Mouse (Mus musculus) heart, embryonic 14.5 days (tissue): Measurements from ENCODE around the gene Hrh2. TPM values are rescaled to one million over a fixed set of nuclear protein-coding genes. Genes with fewer than 3 reads are reported as not detected.

ENCODE experiments used
- ATAC-seq: fragments of 200-750 bp; cut with Nextera tagmentation; 2 replicates; pipeline ENCODE4 v1.8.0; 2017; ENCODE audit warnings: low read depth, moderate TSS enrichment; ENCODE audit not compliant: insufficient number of reproducible peaks, insufficient read depth, low FRiP score
- H3K27ac ChIP-seq, 2 experiments: fragments of 200-500 bp in 1 of 2; fragments of 300-500 bp in 1 of 2; sonication (generic) in 1 of 2; replicated peaks in 1 of 2; 2 replicates each; pipeline ENCODE4 v1.5.1; 2012 to 2014; ENCODE audit warnings: low read depth in 2 of 2, low read length in 2 of 2, control low read depth in 1 of 2, mild to moderate bottlenecking in 1 of 2, mixed read lengths in 1 of 2; ENCODE audit not compliant: control insufficient read depth in 1 of 2, insufficient read depth in 1 of 2
- H3K27me3 ChIP-seq: fragments of 300-500 bp; sonication (generic); 2 replicates; pipeline ENCODE4 v1.6.1; 2014; ENCODE audit warnings: mild to moderate bottlenecking, low read length, control low read depth; ENCODE audit not compliant: control insufficient read depth, insufficient read depth
- H3K36me3 ChIP-seq: fragments of 300-500 bp; sonication (generic); 2 replicates; pipeline ENCODE4 v1.6.1; 2014; ENCODE audit warnings: mild to moderate bottlenecking, control low read depth, low read length, mixed read lengths; ENCODE audit not compliant: control insufficient read depth, insufficient read depth
- H3K4me1 ChIP-seq, 2 experiments: fragments of 200-500 bp in 1 of 2; fragments of 300-500 bp in 1 of 2; sonication (generic) in 1 of 2; 2 replicates each; pipeline ENCODE4 v1.6.1; 2012 to 2014; ENCODE audit warnings: low read length in 2 of 2, control low read depth in 1 of 2, mixed read lengths in 1 of 2; ENCODE audit not compliant: control insufficient read depth in 2 of 2, insufficient read depth in 2 of 2
- H3K4me2 ChIP-seq: fragments of 300-500 bp; sonication (generic); 2 replicates; pipeline ENCODE4 v1.6.1; 2014; ENCODE audit warnings: mild to moderate bottlenecking, low read length
- H3K4me3 ChIP-seq, 2 experiments: fragments of 200-500 bp in 1 of 2; fragments of 300-500 bp in 1 of 2; sonication (generic) in 1 of 2; 2 replicates each; pipeline ENCODE4 v1.5.1; 2012 to 2014; ENCODE audit warnings: low read length in 2 of 2, mild to moderate bottlenecking in 2 of 2, control low read depth in 1 of 2, low read depth in 1 of 2, moderate library complexity in 1 of 2; ENCODE audit not compliant: control insufficient read depth in 1 of 2, insufficient read depth in 1 of 2
- H3K9ac ChIP-seq: fragments of 300-500 bp; sonication (generic); 2 replicates; pipeline ENCODE4 v1.6.1; 2014; ENCODE audit warnings: mild to moderate bottlenecking, low read length
- H3K9me3 ChIP-seq: fragments of 300-500 bp; sonication (generic); 2 replicates; pipeline ENCODE4 v1.6.1; 2016; ENCODE audit warnings: low read length, control low read depth; ENCODE audit not compliant: control insufficient read depth
- WGBS: fragments of 180-500 bp; shearing (Covaris S2); extraction: QIAGEN DNeasy Blood & Tissue Kit; methylation state at CpG from one replicate; pipeline ENCODE4 v1.1.7; 2014; 5-methylcytosine and 5-hydroxymethylcytosine counted together
- polyA plus RNA-seq: library from polyadenylated mRNA; unstranded; fragments of >200 nt; fragmentation: Nextera tagmentation; extraction: Ambion mirVana; gene quantifications from 2 replicates; pipeline ENCODE4 v1.2.1, GENCODE M21; 2014

The Hrh2 gene
- polyA plus RNA-seq, 1 experiment from 2014 or later: 0.07 TPM

- Histone ChIP-seq H3K9me3 (no peaks in the 10 kb centered on the region), H3K4me3 (no peak overlapping the region), H3K27me3 (no peaks in the 10 kb centered on the region), H3K27ac (no peak overlapping the region), H3K36me3 (no peaks in the 10 kb centered on the region), H3K4me1 (peaks cover 9 to 14% of the 10 kb centered on the region in 2 experiments), H3K9ac (no peak overlapping the region), H3K4me2 (no peak overlapping the region)
- WGBS: 55% methylated on average over 6 of the region's 6 CpGs
- ATAC-seq: no peak
These were observed 45.6 kb downstream of the Hrh2 start for GRCm38 (mm10) chr13:54237512-54237911.

- peak; percentile 79 for ATAC-seq
- Histone ChIP-seq H3K4me3 (no peak overlapping the region), H3K9ac (peak overlapping the region; percentile 34; the same call in 1 of the 2 replicates), H3K27ac (peak overlapping the region in 1 of 2 experiments; percentile 67; a peak in 3 of 4 replicates), H3K4me1 (peaks cover 9 to 14% of the 10 kb centered on the region in 2 experiments), H3K9me3 (no peaks in the 10 kb centered on the region), H3K27me3 (no peaks in the 10 kb centered on the region), H3K4me2 (peak overlapping the region; percentile 37), H3K36me3 (no peaks in the 10 kb centered on the region)
- 21% methylated on average over 14 of the region's 14 CpGs for WGBS
These were observed 46.8 kb downstream of the Hrh2 start for GRCm38 (mm10) chr13:54238585-54239323.

GRCm38 (mm10) chr13:54242380-54242779, 50.5 kb downstream of the Hrh2 start:
- H3K4me3 ChIP-seq: no peak overlapping the region
- no peak overlapping the region for H3K27ac ChIP-seq
- no peak overlapping the region for H3K4me2 ChIP-seq
- ATAC-seq: no peak
- H3K36me3 ChIP-seq: no peaks in the 10 kb centered on the region
- H3K9ac ChIP-seq: no peak overlapping the region
- 61% methylated on average over 5 of the region's 5 CpGs for WGBS
- no peaks in the 10 kb centered on the region for H3K9me3 ChIP-seq
- no peaks in the 10 kb centered on the region for H3K27me3 ChIP-seq
- peaks cover 9 to 14% of the 10 kb centered on the region in 2 experiments for H3K4me1 ChIP-seq

- H3K36me3 ChIP-seq: no peaks in the 10 kb centered on the region
- H3K27ac ChIP-seq: no peak overlapping the region
- no peak overlapping the region for H3K4me2 ChIP-seq
- no peak overlapping the region for H3K9ac ChIP-seq
- H3K4me1 ChIP-seq: peaks cover 0 to 11% of the 10 kb centered on the region in 2 experiments; a peak in 3 of 4 replicates
- no peak overlapping the region for H3K4me3 ChIP-seq
- 0 out of 2 replicates have a peak, but pooled peaks cover 4% of the 10 kb centered on the region for H3K27me3 ChIP-seq
- no peak for ATAC-seq
- H3K9me3 ChIP-seq: no peaks in the 10 kb centered on the region
- WGBS: 77% methylated on average over 5 of the region's 5 CpGs
These were observed 53.3 kb downstream of the Hrh2 start for GRCm38 (mm10) chr13:54245204-54245603.

- Histone ChIP-seq H3K36me3 (no peaks in the 10 kb centered on the region), H3K9ac (no peak overlapping the region), H3K4me3 (no peak overlapping the region), H3K27me3 (0 out of 2 replicates have a peak, but pooled peaks cover 4% of the 10 kb centered on the region), H3K27ac (no peak overlapping the region), H3K9me3 (no peaks in the 10 kb centered on the region), H3K4me2 (no peak overlapping the region), H3K4me1 (peaks cover 0 to 13% of the 10 kb centered on the region in 2 experiments; a peak in 3 of 4 replicates)
- no peak for ATAC-seq
- WGBS: 21% methylated on average over 4 of the region's 4 CpGs
These were observed 55.6 kb downstream of the Hrh2 start for GRCm38 (mm10) chr13:54247545-54247944.

GRCm38 (mm10) chr13:54248436-54248995, 56.6 kb downstream of the Hrh2 start:
- Histone ChIP-seq H3K27ac (no peak overlapping the region), H3K9me3 (no peaks in the 10 kb centered on the region), H3K9ac (no peak overlapping the region), H3K36me3 (no peaks in the 10 kb centered on the region), H3K4me2 (no peak overlapping the region), H3K4me1 (peaks cover 0 to 13% of the 10 kb centered on the region in 2 experiments; a peak in 3 of 4 replicates), H3K4me3 (no peak overlapping the region), H3K27me3 (0 out of 2 replicates have a peak, but pooled peaks cover 4% of the 10 kb centered on the region)
- ATAC-seq: no peak
- WGBS: 58% methylated on average over 13 of the region's 13 CpGs

- Histone ChIP-seq H3K9me3 (no peaks in the 10 kb centered on the region), H3K27ac (peak overlapping the region in 1 of 2 experiments; percentile 3; a peak in 1 of 4 replicates), H3K4me1 (peaks cover 0 to 13% of the 10 kb centered on the region in 2 experiments; a peak in 3 of 4 replicates), H3K9ac (no peak overlapping the region), H3K27me3 (0 out of 2 replicates have a peak, but pooled peaks cover 4% of the 10 kb centered on the region), H3K4me2 (no peak overlapping the region), H3K36me3 (no peaks in the 10 kb centered on the region), H3K4me3 (no peak overlapping the region)
- WGBS: 26% methylated on average over 4 of the region's 4 CpGs
- ATAC-seq: peak; percentile 60
These were observed 57.1 kb downstream of the Hrh2 start for GRCm38 (mm10) chr13:54249007-54249406.
